Mouse (Mus musculus) stomach, postnatal 0 days (tissue): ENCODE measurements around the gene Ret.

Source experiments
- CTCF ChIP-seq: IDR thresholded peaks from 2 replicates; pipeline ENCODE4 v1.5.1; 2016; ENCODE audit warnings: antibody characterized with exemption, low read depth, mild to moderate bottlenecking, moderate library complexity
- EP300 ChIP-seq: optimal IDR thresholded peaks from 2 replicates; pipeline ENCODE3; 2016; ENCODE audit warnings: antibody characterized with exemption

DNA sequence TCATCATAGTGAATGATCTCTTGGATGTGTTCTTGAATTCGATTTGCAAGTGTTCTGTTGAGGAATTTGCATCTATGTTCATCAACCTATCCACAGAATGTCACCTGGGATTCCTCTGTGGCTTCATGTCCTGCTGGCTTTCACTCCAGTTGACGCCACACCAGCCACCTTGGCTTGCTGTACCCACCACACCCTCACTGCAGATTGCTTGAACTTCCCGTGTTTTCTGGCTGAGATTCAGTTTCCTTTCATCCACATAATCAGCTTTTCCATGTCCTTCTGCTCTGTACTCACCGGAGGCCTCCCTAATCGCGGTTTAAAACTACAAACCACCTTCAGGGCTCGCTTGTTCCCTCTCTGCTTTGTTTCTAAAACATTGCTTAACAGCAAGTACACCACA lies 46.6 kb upstream of the Ret start:
- TF ChIP-seq CTCF (no peak), EP300 (no peak)
